Mouse (Mus musculus) E14TG2a.4 (cell line): Measurements from ENCODE around the gene Lipi.

ENCODE experiments used
- CTCF ChIP-seq: conservative IDR thresholded peaks from 2 replicates; pipeline ENCODE4 v1.5.1; 2014; ENCODE audit warnings: low read length
- NANOG ChIP-seq: IDR thresholded peaks from 2 replicates; pipeline ENCODE4 v1.6.1; 2014; ENCODE audit warnings: borderline replicate concordance, low read length, mixed read lengths
- POU5F1 ChIP-seq: IDR thresholded peaks from 2 replicates; pipeline ENCODE4 v1.6.1; 2014; ENCODE audit warnings: low read length, borderline replicate concordance

- TF ChIP-seq POU5F1 (no peak), CTCF (no peak), NANOG (no peak)
Observed at GRCm38 (mm10) chr16:75582279-75582678, 3.6 kb downstream of the Lipi start.
